Mouse (Mus musculus): Measurements from ENCODE around the gene Map6d1. TPM values are rescaled to one million over a fixed set of nuclear protein-coding genes. Genes with fewer than 3 reads are reported as not detected.
A peak's percentile ranks its signal among the peaks of the same experiment; 100 is the strongest.

The Map6d1 gene
- polyA plus RNA-seq, 1 experiment from 2014 or later: 2.4 TPM

- Histone ChIP-seq H3K27me3 (replicated peaks; ENCODE audit: control insufficient read depth, insufficient read depth, low read length) (no peaks in the 10 kb centered on the region), H3K9ac (ENCODE audit: low read length) (no peak overlapping the region), H3K36me3 (ENCODE audit: control insufficient read depth, insufficient read depth, low read length) (peaks cover 86% of the 10 kb centered on the region), H3K9me3 (replicated peaks; ENCODE audit: control insufficient read depth, low read length) (no peaks in the 10 kb centered on the region), H3K27ac (ENCODE audit: low read depth, low read length) (no peak overlapping the region), H3K4me3 (ENCODE audit: low read depth, low read length) (no peak overlapping the region), H3K4me2 (ENCODE audit: low read length) (no peak overlapping the region), H3K4me1 (ENCODE audit: control insufficient read depth, insufficient read depth, low read length) (no peaks in the 10 kb centered on the region)
- DNase-seq (ENCODE audit: low spot score): no peak
- WGBS: 95% methylated on average over 5 of the region's 5 CpGs
- ATAC-seq: no peak
Observed at GRCm38 (mm10) chr16:20196962-20197361, 44.2 kb downstream of the Map6d1 start.

GRCm38 (mm10) chr16:20195546-20195945, 45.6 kb downstream of the Map6d1 start:
- 88% methylated on average over 3 of the region's 3 CpGs for WGBS
- no peaks in the 10 kb centered on the region for H3K27me3 ChIP-seq (replicated peaks; ENCODE audit: control insufficient read depth, insufficient read depth, low read length)
- no peak overlapping the region for H3K9ac ChIP-seq (ENCODE audit: low read length)
- no peak overlapping the region for H3K4me2 ChIP-seq (ENCODE audit: low read length)
- no peak overlapping the region for H3K4me3 ChIP-seq (ENCODE audit: low read depth, low read length)
- H3K27ac ChIP-seq (ENCODE audit: low read depth, low read length): no peak overlapping the region
- DNase-seq (ENCODE audit: low spot score) (peak; percentile 44), ATAC-seq (0 out of 2 replicates have a peak, but pooled peaks have one; percentile 34)
- no peaks in the 10 kb centered on the region for H3K4me1 ChIP-seq (ENCODE audit: control insufficient read depth, insufficient read depth, low read length)
- no peaks in the 10 kb centered on the region for H3K9me3 ChIP-seq (replicated peaks; ENCODE audit: control insufficient read depth, low read length)
- peaks cover 88% of the 10 kb centered on the region for H3K36me3 ChIP-seq (ENCODE audit: control insufficient read depth, insufficient read depth, low read length)

GRCm38 (mm10) chr16:20192043-20192442, 49.1 kb downstream of the Map6d1 start:
- ATAC-seq: no peak
- Histone ChIP-seq H3K4me3 (ENCODE audit: low read depth, low read length) (no peak overlapping the region), H3K27me3 (replicated peaks; ENCODE audit: control insufficient read depth, insufficient read depth, low read length) (no peaks in the 10 kb centered on the region), H3K9ac (ENCODE audit: low read length) (no peak overlapping the region), H3K4me1 (ENCODE audit: control insufficient read depth, insufficient read depth, low read length) (no peaks in the 10 kb centered on the region), H3K9me3 (replicated peaks; ENCODE audit: control insufficient read depth, low read length) (no peaks in the 10 kb centered on the region), H3K36me3 (ENCODE audit: control insufficient read depth, insufficient read depth, low read length) (peaks cover 92% of the 10 kb centered on the region), H3K27ac (ENCODE audit: low read depth, low read length) (no peak overlapping the region), H3K4me2 (ENCODE audit: low read length) (no peak overlapping the region)
- DNase-seq (ENCODE audit: low spot score): no peak

- ATAC-seq (no peak), DNase-seq (ENCODE audit: low spot score) (no peak)
- Histone ChIP-seq H3K9me3 (replicated peaks; ENCODE audit: control insufficient read depth, low read length) (no peaks in the 10 kb centered on the region), H3K4me1 (ENCODE audit: control insufficient read depth, insufficient read depth, low read length) (no peaks in the 10 kb centered on the region), H3K36me3 (ENCODE audit: control insufficient read depth, insufficient read depth, low read length) (peaks cover 92% of the 10 kb centered on the region), H3K9ac (ENCODE audit: low read length) (no peak overlapping the region), H3K4me2 (ENCODE audit: low read length) (no peak overlapping the region), H3K4me3 (ENCODE audit: low read depth, low read length) (no peak overlapping the region), H3K27me3 (replicated peaks; ENCODE audit: control insufficient read depth, insufficient read depth, low read length) (no peaks in the 10 kb centered on the region), H3K27ac (ENCODE audit: low read depth, low read length) (no peak overlapping the region)
- WGBS: 96% methylated on average over 3 of the region's 3 CpGs
Observed at GRCm38 (mm10) chr16:20191161-20191882, 49.8 kb downstream of the Map6d1 start.

GRCm38 (mm10) chr16:20185368-20185767, 55.8 kb downstream of the Map6d1 start:
- ATAC-seq (no peak), DNase-seq (ENCODE audit: low spot score) (peak; percentile 42)
- no peak overlapping the region for H3K4me2 ChIP-seq (ENCODE audit: low read length)
- no peak overlapping the region for H3K27ac ChIP-seq (ENCODE audit: low read depth, low read length)
- H3K4me3 ChIP-seq (ENCODE audit: low read depth, low read length): no peak overlapping the region
- H3K9me3 ChIP-seq (replicated peaks; ENCODE audit: control insufficient read depth, low read length): no peaks in the 10 kb centered on the region
- H3K9ac ChIP-seq (ENCODE audit: low read length): no peak overlapping the region
- no peaks in the 10 kb centered on the region for H3K27me3 ChIP-seq (replicated peaks; ENCODE audit: control insufficient read depth, insufficient read depth, low read length)
- H3K36me3 ChIP-seq (ENCODE audit: control insufficient read depth, insufficient read depth, low read length): peaks cover 69% of the 10 kb centered on the region
- H3K4me1 ChIP-seq (ENCODE audit: control insufficient read depth, insufficient read depth, low read length): no peaks in the 10 kb centered on the region
- 66% methylated on average over 2 of the region's 2 CpGs for WGBS

Other genes starting within 250 kb of the Map6d1 start
- gene Klhl24, start 143.8 kb downstream of the Map6d1 start, polyA plus RNA-seq (2014; fragmentation: Nextera tagmentation; extraction: Ambion mirVana): 70.8 and 82.2 TPM in 2 replicates
- 15.5 and 19.5 TPM in 2 replicates for gene Yeats2, start 100.3 kb downstream of the Map6d1 start, polyA plus RNA-seq (2014; fragmentation: Nextera tagmentation; extraction: Ambion mirVana)
- 81.1 and 88.6 TPM in 2 replicates for gene Parl, start 61.0 kb upstream of the Map6d1 start, polyA plus RNA-seq (2014; fragmentation: Nextera tagmentation; extraction: Ambion mirVana)
- not detected in 2 replicates for gene Cyp2ab1, start 84.0 kb upstream of the Map6d1 start, polyA plus RNA-seq (2014; fragmentation: Nextera tagmentation; extraction: Ambion mirVana)
- gene Abcc5, start 185.0 kb upstream of the Map6d1 start, polyA plus RNA-seq (2014; fragmentation: Nextera tagmentation; extraction: Ambion mirVana): 96.7 and 120 TPM in 2 replicates

Measured in forebrain, embryonic 14.5 days (tissue).